Mouse (Mus musculus) kidney, embryonic 16.5 days (tissue): ENCODE measurements at regions not wholly inside any gene's neighbourhood (a gene's known extent, or its start where the extent isn't known, plus 50 kb on each side); places are given as distances from the start of the nearest gene placed in this dataset.

Experiments
- ATAC-seq: fragments of 200-750 bp; cut with Nextera tagmentation; 2 replicates; pipeline ENCODE4 v1.8.0; 2017; ENCODE audit warnings: moderate TSS enrichment; ENCODE audit not compliant: low FRiP score, low TSS enrichment
- H3K27ac ChIP-seq: fragments of 300-500 bp; sonication (generic); 2 replicates; pipeline ENCODE4 v1.5.1; 2014; ENCODE audit warnings: low read length
- H3K27me3 ChIP-seq: fragments of 300-500 bp; sonication (generic); 2 replicates; pipeline ENCODE4 v1.6.1; 2014; ENCODE audit warnings: low read length, control low read depth, mixed read lengths; ENCODE audit not compliant: insufficient read depth
- H3K36me3 ChIP-seq: fragments of 300-500 bp; sonication (generic); 2 replicates; pipeline ENCODE4 v1.6.1; 2014; ENCODE audit warnings: low read length, control low read depth, mixed read lengths; ENCODE audit not compliant: insufficient read depth
- H3K4me1 ChIP-seq: fragments of 300-500 bp; sonication (generic); 2 replicates; pipeline ENCODE4 v1.6.1; 2014; ENCODE audit warnings: low read length, control low read depth, mixed read lengths; ENCODE audit not compliant: insufficient read depth
- H3K4me2 ChIP-seq: fragments of 300-500 bp; sonication (generic); replicated peaks from 2 replicates; pipeline ENCODE4 v1.6.1; 2014; ENCODE audit warnings: low read depth, low read length
- H3K4me3 ChIP-seq: fragments of 300-500 bp; sonication (generic); 2 replicates; pipeline ENCODE4 v1.5.1; 2014; ENCODE audit warnings: mild to moderate bottlenecking, low read length
- H3K9ac ChIP-seq: fragments of 300-500 bp; sonication (generic); replicated peaks from 2 replicates; pipeline ENCODE4 v1.6.1; 2014; ENCODE audit warnings: low read length
- H3K9me3 ChIP-seq: fragments of 300-500 bp; sonication (generic); 2 replicates; pipeline ENCODE4 v1.6.1; 2016; ENCODE audit warnings: low read length, control low read depth
- WGBS: fragments of 180-500 bp; shearing (Covaris S2); extraction: QIAGEN DNeasy Blood & Tissue Kit; methylation state at CpG from one replicate; pipeline ENCODE4 v1.1.7; 2014; 5-methylcytosine and 5-hydroxymethylcytosine counted together

GRCm38 (mm10) chr19:32881443-32881842, 124.1 kb downstream of the Pten start:
- ATAC-seq, result no peak
- Histone ChIP-seq H3K27me3 (no peaks in the 10 kb centered on the region), H3K9ac (no peak overlapping the region), H3K4me2 (no peak overlapping the region), H3K4me1 (peaks cover 8% of the 10 kb centered on the region; the same call in 1 of the 2 replicates), H3K4me3 (no peak overlapping the region), H3K27ac (no peak overlapping the region), H3K9me3 (peaks cover 3% of the 10 kb centered on the region; the same call in 1 of the 2 replicates), H3K36me3 (no peaks in the 10 kb centered on the region)
- 78% methylated on average over 3 of the region's 3 CpGs for WGBS

- H3K4me1 ChIP-seq, result peaks cover 16% of the 10 kb centered on the region; the same call in 1 of the 2 replicates
- WGBS, result 74% methylated on average over 3 of the region's 3 CpGs
Measured at GRCm38 (mm10) chr19:32884279-32884678, 127.0 kb downstream of the Pten start.

GRCm38 (mm10) chr19:32885481-32886131, 128.3 kb downstream of the Pten start:
- Histone ChIP-seq H3K4me3 (no peak overlapping the region), H3K4me2 (peak overlapping the region; percentile 38), H3K9me3 (no peaks in the 10 kb centered on the region), H3K4me1 (peaks cover 16% of the 10 kb centered on the region; the same call in 1 of the 2 replicates), H3K36me3 (no peaks in the 10 kb centered on the region), H3K27ac (no peak overlapping the region), H3K9ac (no peak overlapping the region), H3K27me3 (no peaks in the 10 kb centered on the region)
- ATAC-seq, result peak; percentile 89
- WGBS, result 32% methylated on average over 12 of the region's 12 CpGs

More at GRCm38 (mm10) chr19:32884279-32884678, 127.0 kb downstream of the Pten start:
- H3K9ac ChIP-seq, result no peak overlapping the region
- no peak for ATAC-seq
- no peak overlapping the region for H3K4me3 ChIP-seq
- no peaks in the 10 kb centered on the region for H3K27me3 ChIP-seq
- no peak overlapping the region for H3K4me2 ChIP-seq
- H3K27ac ChIP-seq, result no peak overlapping the region; the same call in 1 of the 2 replicates
- peaks cover 3% of the 10 kb centered on the region; the same call in 1 of the 2 replicates for H3K9me3 ChIP-seq
- no peaks in the 10 kb centered on the region for H3K36me3 ChIP-seq

- Histone ChIP-seq H3K27me3 (no peaks in the 10 kb centered on the region), H3K9ac (no peak overlapping the region), H3K27ac (no peak overlapping the region), H3K36me3 (no peaks in the 10 kb centered on the region), H3K4me1 (peaks cover 16% of the 10 kb centered on the region; the same call in 1 of the 2 replicates), H3K9me3 (no peaks in the 10 kb centered on the region), H3K4me2 (no peak overlapping the region), H3K4me3 (no peak overlapping the region)
- WGBS, result 37% methylated on average over 7 of the region's 7 CpGs
- no peak for ATAC-seq
Measured at GRCm38 (mm10) chr19:32887190-32887589, 129.9 kb downstream of the Pten start.

- H3K27ac ChIP-seq, result no peak overlapping the region
- H3K36me3 ChIP-seq, result no peaks in the 10 kb centered on the region
- no peak overlapping the region for H3K9ac ChIP-seq
- H3K4me1 ChIP-seq, result peaks cover 16% of the 10 kb centered on the region; the same call in 1 of the 2 replicates
- H3K9me3 ChIP-seq, result no peaks in the 10 kb centered on the region
- no peak overlapping the region for H3K4me2 ChIP-seq
- ATAC-seq, result no peak
- no peak overlapping the region for H3K4me3 ChIP-seq
- 49% methylated on average over 12 of the region's 12 CpGs for WGBS
- no peaks in the 10 kb centered on the region for H3K27me3 ChIP-seq
Measured at GRCm38 (mm10) chr19:32888616-32889305, 131.5 kb downstream of the Pten start.

GRCm38 (mm10) chr19:32890801-32891200, 133.5 kb downstream of the Pten start:
- no peak overlapping the region for H3K27ac ChIP-seq
- H3K4me3 ChIP-seq, result no peak overlapping the region
- H3K27me3 ChIP-seq, result no peaks in the 10 kb centered on the region
- no peak for ATAC-seq
- no peaks in the 10 kb centered on the region for H3K36me3 ChIP-seq
- no peak overlapping the region for H3K4me2 ChIP-seq
- WGBS, result 85% methylated on average over 6 of the region's 6 CpGs
- no peaks in the 10 kb centered on the region for H3K9me3 ChIP-seq
- no peak overlapping the region for H3K9ac ChIP-seq
- H3K4me1 ChIP-seq, result peaks cover 11% of the 10 kb centered on the region; the same call in 1 of the 2 replicates

- H3K4me1 ChIP-seq, result peaks cover 4% of the 10 kb centered on the region; the same call in 1 of the 2 replicates
- no peak overlapping the region for H3K27ac ChIP-seq
- no peaks in the 10 kb centered on the region for H3K27me3 ChIP-seq
- ATAC-seq, result no peak
- no peak overlapping the region for H3K4me3 ChIP-seq
- no peak overlapping the region for H3K9ac ChIP-seq
- no peak overlapping the region for H3K4me2 ChIP-seq
- H3K36me3 ChIP-seq, result no peaks in the 10 kb centered on the region
- 89% methylated on average over 5 of the region's 5 CpGs for WGBS
- H3K9me3 ChIP-seq, result no peaks in the 10 kb centered on the region
Measured at GRCm38 (mm10) chr19:32892469-32892868, 135.2 kb downstream of the Pten start.

- H3K27ac ChIP-seq, result no peak overlapping the region
- 37% methylated on average over 7 of the region's 7 CpGs for WGBS
- H3K36me3 ChIP-seq, result no peaks in the 10 kb centered on the region
- H3K9me3 ChIP-seq, result no peaks in the 10 kb centered on the region
- peaks cover 23% of the 10 kb centered on the region for H3K4me1 ChIP-seq
- no peak overlapping the region for H3K4me3 ChIP-seq
- H3K9ac ChIP-seq, result no peak overlapping the region
- H3K4me2 ChIP-seq, result no peak overlapping the region
- no peaks in the 10 kb centered on the region for H3K27me3 ChIP-seq
- no peak for ATAC-seq
Measured at GRCm38 (mm10) chr19:32903454-32904108, 146.3 kb downstream of the Pten start.

GRCm38 (mm10) chr19:32904517-32904916, 147.2 kb downstream of the Pten start:
- no peaks in the 10 kb centered on the region for H3K36me3 ChIP-seq
- ATAC-seq, result no peak; the same call in 1 of the 2 replicates
- H3K4me1 ChIP-seq, result peaks cover 23% of the 10 kb centered on the region
- H3K9ac ChIP-seq, result no peak overlapping the region
- no peak overlapping the region for H3K4me2 ChIP-seq
- H3K27ac ChIP-seq, result no peak overlapping the region
- no peaks in the 10 kb centered on the region for H3K27me3 ChIP-seq
- 61% methylated on average over 7 of the region's 7 CpGs for WGBS
- no peaks in the 10 kb centered on the region for H3K9me3 ChIP-seq
- H3K4me3 ChIP-seq, result no peak overlapping the region
